Mouse (Mus musculus) MEL (cell line): ENCODE measurements around the gene Lsm11. TPM values are rescaled to one million over a fixed set of nuclear protein-coding genes. Genes with fewer than 3 reads are reported as not detected.

Experiments used
- DNase-seq: peaks from one replicate; pipeline ENCODE4 v3.0.0; 2011; ENCODE audit warnings: low read depth, low spot score
- H3K27ac ChIP-seq: 2 replicates; pipeline ENCODE4 v1.5.1; 2012; ENCODE audit warnings: low read depth, mild to moderate bottlenecking, control low read depth, low read length, moderate library complexity; ENCODE audit not compliant: control insufficient read depth
- H3K27me3 ChIP-seq, 2 experiments: fragments of 150-350 bp in 1 of 2; sonication (generic) in 1 of 2; 2 replicates each; pipeline ENCODE4 v1.6.1; 2012; ENCODE audit warnings: low read length in 2 of 2, mild to moderate bottlenecking in 2 of 2, improper control_type of control experiment in 1 of 2, moderate library complexity in 1 of 2; ENCODE audit not compliant: insufficient read depth in 2 of 2, control insufficient read depth in 1 of 2
- H3K36me3 ChIP-seq, 2 experiments: 2 replicates each; pipeline ENCODE4 v1.6.1; 2012 to 2014; ENCODE audit warnings: low read length in 2 of 2, improper control_type of control experiment in 1 of 2, inconsistent platforms in 1 of 2, mild to moderate bottlenecking in 1 of 2; ENCODE audit not compliant: insufficient read depth in 2 of 2, control insufficient read depth in 1 of 2
- H3K4me1 ChIP-seq, 2 experiments: fragments of 150-350 bp in 1 of 2; sonication (generic) in 1 of 2; 2 replicates each; pipeline ENCODE4 v1.6.1; 2012; ENCODE audit warnings: low read length in 2 of 2, improper control_type of control experiment in 1 of 2, mild to moderate bottlenecking in 1 of 2; ENCODE audit not compliant: insufficient read depth in 2 of 2, control insufficient read depth in 1 of 2
- H3K4me3 ChIP-seq, 2 experiments: fragments of 150-350 bp in 1 of 2; sonication (generic) in 1 of 2; 2 replicates each; pipeline ENCODE4 v1.5.1; 2012; ENCODE audit warnings: low read depth in 2 of 2, low read length in 2 of 2, mild to moderate bottlenecking in 2 of 2, moderate library complexity in 2 of 2, control low read depth in 1 of 2, improper control_type of control experiment in 1 of 2; ENCODE audit not compliant: control insufficient read depth in 1 of 2, insufficient read depth in 1 of 2
- H3K79me2 ChIP-seq: 2 replicates; pipeline ENCODE4 v1.6.1; 2012; ENCODE audit warnings: mild to moderate bottlenecking, low read length, moderate library complexity; ENCODE audit not compliant: control insufficient read depth, poor library complexity, insufficient read depth
- H3K9ac ChIP-seq: 2 replicates; pipeline ENCODE4 v1.6.1; 2012; ENCODE audit warnings: low read depth, mild to moderate bottlenecking, control low read depth, low read length, moderate library complexity; ENCODE audit not compliant: control insufficient read depth, poor library complexity, severe bottlenecking
- H3K9me3 ChIP-seq: fragments of 150-350 bp; sonication (generic); replicated peaks from 2 replicates; pipeline ENCODE4 v1.6.1; 2012; ENCODE audit warnings: mild to moderate bottlenecking, low read length, improper control_type of control experiment, moderate library complexity; ENCODE audit not compliant: insufficient read depth
- BHLHE40 ChIP-seq: IDR thresholded peaks from 2 replicates; pipeline ENCODE4 v1.6.1; 2012; ENCODE audit warnings: low read depth, mild to moderate bottlenecking, inconsistent platforms, low read length, improper control_type of control experiment, borderline replicate concordance
- E2F4 ChIP-seq: IDR thresholded peaks from 2 replicates; pipeline ENCODE4 v1.6.1; 2011; ENCODE audit warnings: low read depth, low read length, improper control_type of control experiment, borderline replicate concordance
- ELF1 ChIP-seq: IDR thresholded peaks from 2 replicates; pipeline ENCODE4 v1.6.1; 2014; ENCODE audit warnings: low read depth, mild to moderate bottlenecking, inconsistent platforms, low read length, improper control_type of control experiment, moderate library complexity
- HCFC1 ChIP-seq: IDR thresholded peaks from 2 replicates; pipeline ENCODE4 v1.6.1; 2012; ENCODE audit warnings: low read depth, mild to moderate bottlenecking, inconsistent platforms, low read length, improper control_type of control experiment, moderate library complexity
- KAT2A ChIP-seq: conservative IDR thresholded peaks from 2 replicates; pipeline ENCODE4 v1.6.1; 2012; ENCODE audit warnings: low read depth, low read length, improper control_type of control experiment, inconsistent platforms
- MAZ ChIP-seq: IDR thresholded peaks from 2 replicates; pipeline ENCODE4 v1.6.1; 2012; ENCODE audit warnings: low read depth, mild to moderate bottlenecking, inconsistent platforms, low read length, improper control_type of control experiment
- MXI1 ChIP-seq: IDR thresholded peaks from 2 replicates; pipeline ENCODE4 v1.6.1; 2011; ENCODE audit warnings: mild to moderate bottlenecking, low read depth, low read length, improper control_type of control experiment
- MYB ChIP-seq: IDR thresholded peaks from 2 replicates; pipeline ENCODE4 v1.6.1; 2011; ENCODE audit warnings: mild to moderate bottlenecking, low read depth, low read length, improper control_type of control experiment
- NRF1 ChIP-seq: IDR thresholded peaks from 2 replicates; pipeline ENCODE4 v1.6.1; 2014; ENCODE audit warnings: low read depth, mild to moderate bottlenecking, inconsistent platforms, low read length, improper control_type of control experiment, moderate library complexity; ENCODE audit not compliant: poor library complexity, insufficient read depth, severe bottlenecking
- POLR2A ChIP-seq, 2 experiments: IDR thresholded peaks; 2 replicates each; pipeline ENCODE4 v1.6.1; 2011 to 2012; ENCODE audit warnings: low read length in 2 of 2, mild to moderate bottlenecking in 2 of 2, control low read depth in 1 of 2, improper control_type of control experiment in 1 of 2, low read depth in 1 of 2, moderate library complexity in 1 of 2; ENCODE audit not compliant: control insufficient read depth in 1 of 2, insufficient read depth in 1 of 2, poor library complexity in 1 of 2
- POLR2AphosphoS2 ChIP-seq: IDR thresholded peaks from 2 replicates; pipeline ENCODE4 v1.6.1; 2011; ENCODE audit warnings: low read length, improper control_type of control experiment
- RAD21 ChIP-seq: IDR thresholded peaks from 2 replicates; pipeline ENCODE4 v1.6.1; 2011; ENCODE audit warnings: mild to moderate bottlenecking, low read depth, low read length, improper control_type of control experiment
- RCOR1 ChIP-seq: IDR thresholded peaks from 2 replicates; pipeline ENCODE4 v1.6.1; 2012; ENCODE audit warnings: low read depth, mild to moderate bottlenecking, inconsistent platforms, low read length, improper control_type of control experiment
- SIN3A ChIP-seq: IDR thresholded peaks from 2 replicates; pipeline ENCODE4 v1.6.1; 2012; ENCODE audit warnings: low read length, improper control_type of control experiment, inconsistent platforms
- TBP ChIP-seq: IDR thresholded peaks from 2 replicates; pipeline ENCODE4 v1.8.0; 2011; ENCODE audit warnings: low read depth, low read length, improper control_type of control experiment
- USF2 ChIP-seq, 2 experiments: IDR thresholded peaks; 2 replicates each; pipeline ENCODE4 v1.6.1; 2011 to 2012; ENCODE audit warnings: improper control_type of control experiment in 2 of 2, low read length in 2 of 2, borderline replicate concordance in 1 of 2, inconsistent platforms in 1 of 2, low read depth in 1 of 2, mild to moderate bottlenecking in 1 of 2; ENCODE audit not compliant: insufficient read depth in 1 of 2
- ZC3H11A ChIP-seq: IDR thresholded peaks from 2 replicates; pipeline ENCODE4 v1.6.1; 2012; ENCODE audit warnings: low read depth, mild to moderate bottlenecking, inconsistent platforms, low read length, improper control_type of control experiment
- ZMIZ1 ChIP-seq: IDR thresholded peaks from 2 replicates; pipeline ENCODE4 v1.6.1; 2012; ENCODE audit warnings: low read depth, mild to moderate bottlenecking, inconsistent platforms, low read length, improper control_type of control experiment, moderate library complexity
- polyA plus RNA-seq, 2 experiments: library from polyadenylated mRNA; stranded (reverse) in 1 of 2; unstranded in 1 of 2; fragments of >175 nt in 1 of 2; fragments of >200 nt in 1 of 2; gene quantifications; 2 replicates each; pipeline versions ENCODE4 v1.2.1 to v1.2.4; 2012; ENCODE audit warnings: low replicate concordance in 2 of 2, low read depth in 1 of 2; ENCODE audit not compliant: insufficient read length in 2 of 2, insufficient read depth in 1 of 2, missing spikeins in 1 of 2
- total RNA-seq: library from RNA; depleted of rRNA; stranded (reverse); fragments of 300-350 nt; gene quantifications from 2 replicates; pipeline ENCODE4 v1.2.3, GENCODE M21; 2012

Gene Lsm11
- total and polyA plus RNA-seq, 3 experiments = 20.2 to 22.8 TPM; not detected in 1

DNA sequence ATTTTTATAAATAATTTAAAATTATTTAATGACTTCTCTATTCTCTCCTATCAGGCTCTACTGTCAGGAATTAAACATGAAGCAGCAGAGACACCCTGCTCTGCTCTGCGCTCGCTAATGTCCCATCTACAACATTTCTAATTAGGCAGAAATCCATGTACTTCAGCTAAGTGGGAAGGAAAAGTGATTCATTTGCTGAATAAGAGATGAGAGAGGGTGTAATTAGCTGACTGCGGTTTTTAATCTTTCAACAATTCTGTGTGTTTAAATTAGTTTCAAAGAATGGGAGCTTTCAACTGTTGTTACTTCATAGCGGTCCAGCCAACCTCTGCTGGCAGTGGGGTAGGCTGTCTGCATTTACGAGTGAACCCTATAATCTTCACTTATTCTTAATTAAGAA lies 34.0 kb downstream of the Lsm11 start:
- no peak overlapping the region for H3K9ac ChIP-seq
- H3K27ac ChIP-seq = no peak overlapping the region
- TF ChIP-seq POLR2AphosphoS2 (no peak), USF2 (IDR thresholded peaks at IDR 0.05; ENCODE audit: borderline replicate concordance in 1 of 2, insufficient read depth in 1 of 2, low read depth in 1 of 2, low read length in 2 of 2) (no peak), TBP (no peak), ELF1 (no peak), NRF1 (no peak), MAZ (no peak), KAT2A (no peak), HCFC1 (no peak), E2F4 (no peak), ZC3H11A (no peak), SIN3A (no peak)
- TF ChIP-seq, all 39 proteins: peak for 0
- Histone ChIP-seq H3K9me3 (no peaks in the 10 kb centered on the region), H3K4me3 (no peak overlapping the region), H3K79me2 (no peaks in the 10 kb centered on the region), H3K4me1 (no peaks in the 10 kb centered on the region), H3K27me3 (no peaks in the 10 kb centered on the region), H3K36me3 (peaks cover 0 to 36% of the 10 kb centered on the region in 2 experiments; a peak in 2 of 4 replicates)
- no peak for DNase-seq

GRCm38 (mm10) chr11:45908894-45909293 lies 35.8 kb downstream of the Lsm11 start:
- Histone ChIP-seq H3K79me2 (no peaks in the 10 kb centered on the region), H3K27ac (no peak overlapping the region), H3K4me1 (no peaks in the 10 kb centered on the region), H3K27me3 (no peaks in the 10 kb centered on the region), H3K9me3 (no peaks in the 10 kb centered on the region), H3K36me3 (peaks cover 0 to 40% of the 10 kb centered on the region in 2 experiments; a peak in 2 of 4 replicates), H3K9ac (no peak overlapping the region), H3K4me3 (no peak overlapping the region)
- TF ChIP-seq RAD21 (no peak), BHLHE40 (no peak), MYB (no peak), NRF1 (no peak), MXI1 (no peak)
- no peak for DNase-seq

DNA sequence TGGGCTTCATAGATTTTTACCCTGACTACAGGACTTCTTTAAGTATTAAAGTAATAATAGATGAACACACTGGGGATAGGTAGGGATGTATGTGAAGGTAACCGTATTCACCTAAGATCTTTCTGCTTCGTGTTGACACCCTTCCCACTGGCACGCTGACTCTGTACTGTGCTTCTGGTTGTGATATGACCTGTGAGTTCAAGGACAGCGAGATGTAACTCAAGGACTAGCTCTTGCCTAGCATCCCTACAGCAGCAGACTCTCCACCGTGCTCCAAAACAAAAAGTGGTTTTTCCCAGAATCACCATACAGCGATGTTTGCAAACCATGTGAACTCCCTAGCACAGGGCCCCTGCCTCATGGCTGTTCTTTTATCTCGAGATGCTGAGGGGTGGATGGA lies 36.7 kb downstream of the Lsm11 start:
- no peaks in the 10 kb centered on the region for H3K27me3 ChIP-seq
- H3K4me1 ChIP-seq = no peaks in the 10 kb centered on the region
- no peak for TF ChIP-seq NRF1
- no peak for TF ChIP-seq BHLHE40
- TF ChIP-seq POLR2AphosphoS2 = no peak
- no peak for TF ChIP-seq ZMIZ1
- no peak for TF ChIP-seq POLR2A (IDR thresholded peaks at IDR 0.05; ENCODE audit: control insufficient read depth in 1 of 2, insufficient read depth in 1 of 2, low read depth in 1 of 2, low read length in 2 of 2, poor library complexity in 1 of 2)
- TF ChIP-seq TBP = no peak
- no peak for TF ChIP-seq RCOR1
- DNase-seq = no peak
- H3K9me3 ChIP-seq = no peaks in the 10 kb centered on the region
- H3K27ac ChIP-seq = no peak overlapping the region
- H3K9ac ChIP-seq = no peak overlapping the region
- H3K79me2 ChIP-seq = no peaks in the 10 kb centered on the region
- H3K36me3 ChIP-seq = peaks cover 0 to 40% of the 10 kb centered on the region in 2 experiments; a peak in 2 of 4 replicates
- H3K4me3 ChIP-seq = no peak overlapping the region
